Mouse (Mus musculus): ENCODE data around the gene AI597479. TPM values are rescaled to one million over a fixed set of nuclear protein-coding genes. Genes with fewer than 3 reads are reported as not detected.

The AI597479 gene
- total RNA-seq, 2 experiments from 2014 or later, result 15.4 to 15.9 TPM

DNA sequence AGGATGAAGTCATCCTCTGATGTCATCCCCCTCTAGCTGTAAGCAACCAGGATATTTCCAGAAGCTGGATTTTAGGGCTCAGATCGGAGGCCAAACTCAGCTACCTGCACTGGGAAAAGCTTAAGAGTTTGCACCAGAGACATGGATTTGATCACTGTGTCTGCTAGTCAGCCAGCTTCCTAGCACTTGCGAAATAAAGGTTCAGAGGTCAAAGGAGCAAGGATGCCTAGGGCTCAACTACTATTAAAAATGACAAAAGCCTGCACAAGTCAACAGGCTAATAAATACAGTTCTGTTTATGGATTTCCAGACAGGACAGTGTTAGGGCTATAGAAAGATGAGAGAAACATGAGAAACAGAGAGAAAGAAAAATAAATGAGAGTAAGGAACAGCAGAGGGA lies 59.4 kb downstream of the AI597479 start:
- DNase-seq (ENCODE audit: low spot score in 2 of 2), result no peak

- DNase-seq (ENCODE audit: low spot score in 2 of 2), result no peak
Measured at GRCm38 (mm10) chr1:43159429-43159828, 60.9 kb downstream of the AI597479 start.

DNA sequence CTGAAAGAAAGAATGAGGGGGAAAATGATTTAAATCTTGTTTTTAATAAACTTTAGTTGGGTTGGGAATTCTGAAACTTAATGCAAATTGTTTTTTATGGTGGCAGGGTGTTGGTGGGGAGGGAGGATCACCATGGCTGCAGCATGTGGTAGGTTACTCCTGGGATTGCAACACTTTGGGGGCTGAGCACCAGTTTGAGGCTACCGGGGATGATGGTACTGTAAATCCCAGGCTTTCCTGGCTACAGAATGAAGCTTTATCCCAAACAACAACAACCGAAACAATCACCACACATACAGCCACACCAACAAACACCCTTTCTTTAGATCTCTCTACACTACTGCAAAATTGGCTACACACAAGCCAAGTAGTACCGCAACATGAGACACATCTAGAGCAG lies 63.9 kb downstream of the AI597479 start:
- no peak for DNase-seq (ENCODE audit: low spot score in 2 of 2)

GRCm38 (mm10) chr1:43163084-43163466 lies 64.6 kb downstream of the AI597479 start:
- no peak for DNase-seq (ENCODE audit: low spot score in 2 of 2)

GRCm38 (mm10) chr1:43163467-43164418 lies 65.2 kb downstream of the AI597479 start:
- DNase-seq (ENCODE audit: low spot score in 2 of 2), result peak; percentile 57 to 77

GRCm38 (mm10) chr1:43164582-43164981 lies 66.1 kb downstream of the AI597479 start:
- no peak for DNase-seq (ENCODE audit: low spot score in 2 of 2)

Other genes starting within 250 kb of the AI597479 start
- gene Mrps9, start 247.5 kb upstream of the AI597479 start, total RNA-seq (2021), result 10 to 100 TPM; 42.2 to 47.2 TPM
- under 1 TPM; 0.26 to 0.42 TPM for gene Gpr45, start 145.8 kb upstream of the AI597479 start, total RNA-seq (2021)
- 10 to 100 TPM; 15.2 to 17.0 TPM for gene Tgfbrap1, start 73 bp upstream of the AI597479 start, total RNA-seq (2021)
- 10 to 100 TPM; 28.0 to 33.3 TPM for gene Fhl2, start 98.3 kb downstream of the AI597479 start, total RNA-seq (2021)

Data from gastrocnemius, postnatal 4 days (tissue).